Mouse (Mus musculus) intestine, postnatal 0 days (tissue): ENCODE measurements around the gene Gm47841. TPM values are rescaled to one million over a fixed set of nuclear protein-coding genes. Genes with fewer than 3 reads are reported as not detected.

Experiments
- ATAC-seq: fragments of 200-750 bp; cut with Nextera tagmentation; 2 replicates; pipeline ENCODE4 v1.8.0; 2017; ENCODE audit warnings: mild to moderate bottlenecking, moderate TSS enrichment, moderate library complexity
- H3K27ac ChIP-seq: fragments of 300-500 bp; sonication (generic); 2 replicates; pipeline ENCODE4 v1.5.1; 2014; ENCODE audit warnings: mild to moderate bottlenecking, low read depth, low read length, moderate library complexity
- H3K27me3 ChIP-seq: fragments of 300-500 bp; sonication (generic); replicated peaks from 2 replicates; pipeline ENCODE4 v1.6.1; 2014; ENCODE audit warnings: low read length, mixed read lengths; ENCODE audit not compliant: control insufficient read depth, insufficient read depth
- H3K36me3 ChIP-seq: fragments of 300-500 bp; sonication (generic); 2 replicates; pipeline ENCODE4 v1.6.1; 2014; ENCODE audit warnings: mild to moderate bottlenecking, moderate library complexity; ENCODE audit not compliant: control insufficient read depth, insufficient read depth
- H3K4me1 ChIP-seq: fragments of 300-500 bp; sonication (generic); replicated peaks from 2 replicates; pipeline ENCODE4 v1.6.1; 2014; ENCODE audit warnings: antibody characterized with exemption, low read length, mixed read lengths; ENCODE audit not compliant: control insufficient read depth, insufficient read depth
- H3K4me2 ChIP-seq: fragments of 300-500 bp; sonication (generic); replicated peaks from 2 replicates; pipeline ENCODE4 v1.6.1; 2014; ENCODE audit warnings: low read depth, mild to moderate bottlenecking, moderate library complexity
- H3K4me3 ChIP-seq: fragments of 300-500 bp; sonication (generic); 2 replicates; pipeline ENCODE4 v1.5.1; 2014; ENCODE audit warnings: low read depth, low read length
- H3K9ac ChIP-seq: fragments of 300-500 bp; sonication (generic); 2 replicates; pipeline ENCODE4 v1.6.1; 2014; ENCODE audit warnings: mild to moderate bottlenecking, low read depth, low read length
- H3K9me3 ChIP-seq: fragments of 300-500 bp; sonication (generic); 2 replicates; pipeline ENCODE4 v1.6.1; 2016; ENCODE audit warnings: mixed run types; ENCODE audit not compliant: control insufficient read depth
- CTCF ChIP-seq: sonication (generic); IDR thresholded peaks from 2 replicates; pipeline ENCODE4 v1.5.1; 2016; ENCODE audit warnings: low read depth, mild to moderate bottlenecking, control low read depth, antibody characterized with exemption, moderate library complexity
- WGBS: fragments of 180-500 bp; shearing (Covaris S2); extraction: QIAGEN DNeasy Blood & Tissue Kit; methylation state at CpG from one replicate; pipeline ENCODE4 v1.1.7; 2014; 5-methylcytosine and 5-hydroxymethylcytosine counted together
- polyA plus RNA-seq: library from polyadenylated mRNA; unstranded; fragments of >200 nt; fragmentation: Nextera tagmentation; extraction: Ambion mirVana; gene quantifications from 2 replicates; pipeline ENCODE4 v1.2.1, GENCODE M21; 2015

The Gm47841 gene
- polyA plus RNA-seq, 1 experiment from 2014 or later = not detected

GRCm38 (mm10) chr15:101075656-101076055 lies 28.5 kb upstream of the Gm47841 start:
- no peak for ATAC-seq
- Histone ChIP-seq H3K9ac (no peak overlapping the region), H3K27me3 (0 out of 2 replicates have a peak, but pooled peaks cover 7% of the 10 kb centered on the region), H3K27ac (no peak overlapping the region), H3K4me3 (no peak overlapping the region), H3K9me3 (no peaks in the 10 kb centered on the region), H3K4me2 (no peak overlapping the region), H3K36me3 (no peaks in the 10 kb centered on the region), H3K4me1 (peaks cover 4% of the 10 kb centered on the region; the same call in 1 of the 2 replicates)
- TF ChIP-seq CTCF = no peak
- 56% methylated on average over 5 of the region's 5 CpGs for WGBS

GRCm38 (mm10) chr15:101075150-101075549 lies 28.0 kb upstream of the Gm47841 start:
- Histone ChIP-seq H3K4me1 (peaks cover 9% of the 10 kb centered on the region; the same call in 1 of the 2 replicates), H3K9me3 (no peaks in the 10 kb centered on the region), H3K9ac (no peak overlapping the region), H3K27me3 (0 out of 2 replicates have a peak, but pooled peaks cover 7% of the 10 kb centered on the region), H3K27ac (no peak overlapping the region), H3K4me3 (no peak overlapping the region), H3K4me2 (no peak overlapping the region), H3K36me3 (no peaks in the 10 kb centered on the region)
- WGBS = 80% methylated on average over 4 of the region's 4 CpGs
- ATAC-seq = no peak
- no peak for TF ChIP-seq CTCF

- no peak for ATAC-seq
- H3K27ac ChIP-seq = no peak overlapping the region
- no peak overlapping the region for H3K9ac ChIP-seq
- H3K36me3 ChIP-seq = no peaks in the 10 kb centered on the region
- no peak for TF ChIP-seq CTCF
- WGBS = 85% methylated on average over 5 of the region's 5 CpGs
- no peak overlapping the region for H3K4me2 ChIP-seq
- H3K27me3 ChIP-seq = 0 out of 2 replicates have a peak, but pooled peaks cover 7% of the 10 kb centered on the region
- no peak overlapping the region for H3K4me3 ChIP-seq
- no peaks in the 10 kb centered on the region for H3K9me3 ChIP-seq
- H3K4me1 ChIP-seq = 0 out of 2 replicates have a peak, but pooled peaks cover 12% of the 10 kb centered on the region
Measured at GRCm38 (mm10) chr15:101074067-101074466, 26.9 kb upstream of the Gm47841 start.

- 53% methylated on average over 2 of the region's 2 CpGs for WGBS
Measured at GRCm38 (mm10) chr15:101072736-101073135, 25.5 kb upstream of the Gm47841 start.

GRCm38 (mm10) chr15:101070762-101071161 lies 23.6 kb upstream of the Gm47841 start:
- H3K9me3 ChIP-seq = no peaks in the 10 kb centered on the region
- WGBS = 27% methylated on average over 5 of the region's 5 CpGs
- H3K4me1 ChIP-seq = 0 out of 2 replicates have a peak, but pooled peaks cover 10% of the 10 kb centered on the region
- H3K27ac ChIP-seq = no peak overlapping the region
- peak; percentile 29; the same call in 1 of the 2 replicates for ATAC-seq
- H3K9ac ChIP-seq = no peak overlapping the region
- no peaks in the 10 kb centered on the region for H3K36me3 ChIP-seq
- TF ChIP-seq CTCF = no peak
- no peaks in the 10 kb centered on the region for H3K27me3 ChIP-seq
- H3K4me2 ChIP-seq = no peak overlapping the region
- H3K4me3 ChIP-seq = no peak overlapping the region

More at GRCm38 (mm10) chr15:101072736-101073135, 25.5 kb upstream of the Gm47841 start:
- Histone ChIP-seq H3K9me3 (no peaks in the 10 kb centered on the region), H3K4me2 (no peak overlapping the region), H3K27ac (no peak overlapping the region), H3K4me3 (no peak overlapping the region), H3K36me3 (no peaks in the 10 kb centered on the region), H3K4me1 (0 out of 2 replicates have a peak, but pooled peaks cover 10% of the 10 kb centered on the region), H3K27me3 (0 out of 2 replicates have a peak, but pooled peaks cover 2% of the 10 kb centered on the region), H3K9ac (no peak overlapping the region)
- no peak for TF ChIP-seq CTCF
- ATAC-seq = no peak

- H3K4me2 ChIP-seq = no peak overlapping the region
- H3K27ac ChIP-seq = no peak overlapping the region
- no peak overlapping the region for H3K9ac ChIP-seq
- no peak overlapping the region for H3K4me3 ChIP-seq
- no peaks in the 10 kb centered on the region for H3K9me3 ChIP-seq
- no peaks in the 10 kb centered on the region for H3K27me3 ChIP-seq
- 0 out of 2 replicates have a peak, but pooled peaks cover 10% of the 10 kb centered on the region for H3K4me1 ChIP-seq
- H3K36me3 ChIP-seq = no peaks in the 10 kb centered on the region
- WGBS = 44% methylated on average over 9 of the region's 9 CpGs
- no peak for TF ChIP-seq CTCF
- no peak for ATAC-seq
Measured at GRCm38 (mm10) chr15:101069641-101070190, 22.5 kb upstream of the Gm47841 start.
